Mouse (Mus musculus) megakaryocyte progenitor cell, adult 5-6 weeks (primary cell): ENCODE results near the gene Pin4. TPM values are rescaled to one million over a fixed set of nuclear protein-coding genes. Genes with fewer than 3 reads are reported as not detected.
"Not testable (repeated sequence)": the region's sequence is repeated elsewhere in the genome, so short reads cannot be mapped to it uniquely, and the experiment has no call there.

ENCODE experiments used
- ATAC-seq: replicated peaks from 2 replicates; pipeline ENCODE4 v1.8.0; 2016; ENCODE audit warnings: mild to moderate bottlenecking, moderate TSS enrichment, inconsistent platforms; ENCODE audit not compliant: poor library complexity
- total RNA-seq, 2 experiments: library from RNA; stranded (forward) in 1 of 2; stranded (reverse) in 1 of 2; fragments of 157-497, 149-512 nt in 1 of 2; fragments of 200-1000 nt in 1 of 2; gene quantifications; 2 replicates each; pipeline versions ENCODE4 v1.2.3 to v1.2.4; 2015 to 2017

Gene Pin4
- total RNA-seq (2015) (54.6 and 65.3 TPM in 2 replicates), total RNA-seq (2017) (102 and 124 TPM in 2 replicates)

- peak; percentile 99 for ATAC-seq
These were observed at the start of gene Pin4 for GRCm38 (mm10) chrX:102119042-102119864. Gene Pin4 (plus strand): TSS chrX:102119447.

GRCm38 (mm10) chrX:102070591-102071471 lies 48.4 kb upstream of the Pin4 start, which contains the start of gene Rtl5:
Gene Rtl5 (minus strand): TSS chrX:102071304.
- ATAC-seq = peak; percentile 79

GRCm38 (mm10) chrX:102071517-102071916 lies 47.7 kb upstream of the Pin4 start:
- ATAC-seq = no peak

- ATAC-seq = no peak
These were observed 45.5 kb upstream of the Pin4 start for GRCm38 (mm10) chrX:102073605-102074325.

- no peak for ATAC-seq
These were observed 44.8 kb upstream of the Pin4 start for GRCm38 (mm10) chrX:102074435-102074834.

GRCm38 (mm10) chrX:102075158-102075557 lies 44.1 kb upstream of the Pin4 start:
- no peak for ATAC-seq

- no peak for ATAC-seq
These were observed 42.1 kb upstream of the Pin4 start for GRCm38 (mm10) chrX:102076886-102077765.

- no peak for ATAC-seq
These were observed 38.2 kb upstream of the Pin4 start for GRCm38 (mm10) chrX:102081076-102081475.

- ATAC-seq = no peak
These were observed 37.5 kb upstream of the Pin4 start for GRCm38 (mm10) chrX:102081573-102082279.

GRCm38 (mm10) chrX:102082340-102082739 lies 36.9 kb upstream of the Pin4 start:
- ATAC-seq = no peak

- no peak for ATAC-seq
These were observed 33.3 kb upstream of the Pin4 start for GRCm38 (mm10) chrX:102085798-102086443.

- ATAC-seq = peak; percentile 72
These were observed 28.6 kb upstream of the Pin4 start for GRCm38 (mm10) chrX:102090605-102091004.

GRCm38 (mm10) chrX:102094381-102094904 lies 24.8 kb upstream of the Pin4 start:
- ATAC-seq = peak; percentile 95

- ATAC-seq = peak; percentile 42
These were observed 17.4 kb upstream of the Pin4 start for GRCm38 (mm10) chrX:102101886-102102285.

- ATAC-seq = not testable (repeated sequence)
These were observed 15.4 kb upstream of the Pin4 start for GRCm38 (mm10) chrX:102103830-102104229.

GRCm38 (mm10) chrX:102109349-102109748 lies 9.9 kb upstream of the Pin4 start:
- ATAC-seq = not testable (repeated sequence)

- no peak for ATAC-seq
These were observed 3.6 kb upstream of the Pin4 start for GRCm38 (mm10) chrX:102115676-102116075.

- no peak for ATAC-seq
These were observed 2.1 kb downstream of the Pin4 start for GRCm38 (mm10) chrX:102121321-102121720.

- ATAC-seq = no peak
These were observed 21.9 kb downstream of the Pin4 start for GRCm38 (mm10) chrX:102141157-102141556.
